Comparison of ENCODE assay signal across 8 mouse cellular contexts in genomic region chr10:62683043-62683442, GRCm38 (mm10). TPM values are rescaled to one million over a fixed set of nuclear protein-coding genes. Genes with fewer than 3 reads are reported as not detected.
DNase-seq lines count a peak whose midpoint lies in the region; ATAC-seq and TF ChIP-seq lines count a peak whose summit lies in the region.

No protein-coding gene starts in this region.

- no peak overlapping the region for H3K4me3 ChIP-seq in kidney, postnatal 0 days (replicated peaks; ENCODE audit: low read depth, low read length)
- H3K4me3 ChIP-seq in stomach, postnatal 0 days (ENCODE audit: low read depth, low read length): no peak overlapping the region

- H3K27me3 ChIP-seq in kidney, postnatal 0 days (ENCODE audit: insufficient read depth, low read length): no peaks in the 10 kb centered on the region
- H3K27me3 ChIP-seq in stomach, postnatal 0 days (ENCODE audit: control insufficient read depth, insufficient read depth, low read length): no peaks in the 10 kb centered on the region

- no peak overlapping the region for H3K9ac ChIP-seq in kidney, postnatal 0 days (ENCODE audit: low read depth, low read length)
- H3K9ac ChIP-seq in stomach, postnatal 0 days (ENCODE audit: low read length): no peak overlapping the region

- 51% methylated on average over 5 of the region's 5 CpGs for WGBS in kidney, postnatal 0 days
- WGBS in stomach, postnatal 0 days: 45% methylated on average over 5 of the region's 5 CpGs

- H3K4me1 ChIP-seq in kidney, postnatal 0 days (replicated peaks; ENCODE audit: insufficient read depth, low read length): no peaks in the 10 kb centered on the region
- no peaks in the 10 kb centered on the region for H3K4me1 ChIP-seq in stomach, postnatal 0 days (replicated peaks; ENCODE audit: control insufficient read depth, insufficient read depth)

- H3K27ac ChIP-seq in kidney, postnatal 0 days: no peak overlapping the region
- no peak overlapping the region for H3K27ac ChIP-seq in stomach, postnatal 0 days (replicated peaks)

- DNase-seq in cerebellum, postnatal 10 days: peak; percentile 15 to 28
- no peak for DNase-seq in cerebellum, adult 18-20 months
- peak; percentile 20 for DNase-seq in retina, postnatal 1 day
- no peak for DNase-seq in retina, embryonic 14.5 days (ENCODE audit: low spot score)
- peak; percentile 34 for DNase-seq in kidney, postnatal 0 days (ENCODE audit: low spot score)
- DNase-seq in stomach, postnatal 0 days (ENCODE audit: low spot score): peak; percentile 50
- no peak for DNase-seq in left cerebral cortex, postnatal 25 days (ENCODE audit: low spot score in 2 of 2)
- no peak for DNase-seq in cerebellum, adult 9-11 months

- no peak for TF ChIP-seq EP300 in stomach, postnatal 0 days (optimal IDR thresholded peaks at IDR 0.05)

- TF ChIP-seq CTCF in kidney, postnatal 0 days (IDR thresholded peaks at IDR 0.05; ENCODE audit: low read depth): peak; percentile 78
- TF ChIP-seq CTCF in stomach, postnatal 0 days (IDR thresholded peaks at IDR 0.05; ENCODE audit: low read depth): peak; percentile 74

- intact Hi-C loops in left cerebral cortex, postnatal 25 days (cut with DNase I): no loop called here

- no peaks in the 10 kb centered on the region for H3K9me3 ChIP-seq in kidney, postnatal 0 days (replicated peaks; ENCODE audit: low read length)
- H3K9me3 ChIP-seq in stomach, postnatal 0 days (ENCODE audit: control insufficient read depth, low read length): no peaks in the 10 kb centered on the region

- no peaks in the 10 kb centered on the region for H3K36me3 ChIP-seq in kidney, postnatal 0 days (ENCODE audit: insufficient read depth, low read length)
- no peaks in the 10 kb centered on the region for H3K36me3 ChIP-seq in stomach, postnatal 0 days (ENCODE audit: control insufficient read depth, insufficient read depth, low read length)

- H3K4me2 ChIP-seq in kidney, postnatal 0 days (ENCODE audit: low read length): no peak overlapping the region
- no peak overlapping the region for H3K4me2 ChIP-seq in stomach, postnatal 0 days (replicated peaks; ENCODE audit: low read depth)

- no peak for ATAC-seq in kidney, postnatal 0 days (replicated peaks; ENCODE audit: low FRiP score, low read depth)
- ATAC-seq in stomach, postnatal 0 days (ENCODE audit: low FRiP score, low TSS enrichment): no peak; the same call in 1 of the 2 replicates

RNA-seq across cellular contexts. Expression of gene Ddx50, which starts 32.0 kb away (rescaled TPM):
- 107 and 109 TPM in 2 replicates for polyA plus RNA-seq in kidney, postnatal 0 days (2015; fragmentation: Nextera tagmentation; extraction: Ambion mirVana)
- polyA plus RNA-seq in stomach, postnatal 0 days (2015; fragmentation: Nextera tagmentation; extraction: Ambion mirVana): 80.6 and 81.2 TPM in 2 replicates
- total RNA-seq in left cerebral cortex, postnatal 25 days (2021): 10 to 100 TPM; 85.1 to 95.6 TPM

RNA-seq across cellular contexts. Expression of gene Stox1, which starts 42.9 kb away (rescaled TPM):
- polyA plus RNA-seq in kidney, postnatal 0 days (2015; fragmentation: Nextera tagmentation; extraction: Ambion mirVana): 1.7 TPM in 2 replicates
- polyA plus RNA-seq in stomach, postnatal 0 days (2015; fragmentation: Nextera tagmentation; extraction: Ambion mirVana): 0.67 and 0.70 TPM in 2 replicates
- total RNA-seq in left cerebral cortex, postnatal 25 days (2021): 1 to 10 TPM; 4.8 to 6.9 TPM

Comparison
In these comparisons a context has a peak if more than half of its experiments do, and no peak if none do; other contexts are left out.
1. DNase-seq: peak in cerebellum, postnatal 10 days (2 of 2), retina, postnatal 1 day (single experiment), kidney, postnatal 0 days (single experiment) and stomach, postnatal 0 days (single experiment); none in cerebellum, adult 18-20 months (0 of 2), retina, embryonic 14.5 days (single experiment), left cerebral cortex, postnatal 25 days (0 of 2) and cerebellum, adult 9-11 months (single experiment).